Mouse (Mus musculus): ENCODE measurements around the gene Gm3099.
"Not testable (repeated sequence)": the region's sequence is repeated elsewhere in the genome, so short reads cannot be mapped to it uniquely, and the experiment has no call there.

Gm3099 gene

DNA sequence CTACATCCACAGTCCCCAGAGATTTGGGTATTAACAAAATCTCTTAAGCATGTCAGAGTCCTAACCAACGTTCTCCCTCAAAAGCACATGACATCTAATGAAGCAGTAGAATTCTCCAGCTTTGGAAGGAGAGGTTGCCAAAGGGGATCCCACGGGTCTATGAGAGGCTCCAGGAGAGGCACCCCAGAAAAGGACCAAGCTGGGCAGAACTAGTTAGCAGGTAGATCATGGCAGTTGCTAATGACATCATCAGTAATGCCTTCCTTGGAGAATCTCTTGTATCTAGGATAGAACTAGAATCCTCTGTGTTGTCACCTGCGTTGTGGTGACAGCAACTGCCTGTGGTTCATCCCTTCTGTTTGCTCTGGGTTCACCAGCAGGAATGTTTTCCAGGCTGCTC is at the start of gene Gm3099:
Gene Gm3099 (plus strand): TSS at position 301 of the 400 bp plus-strand sequence.
- not testable (repeated sequence) for DNase-seq

DNA sequence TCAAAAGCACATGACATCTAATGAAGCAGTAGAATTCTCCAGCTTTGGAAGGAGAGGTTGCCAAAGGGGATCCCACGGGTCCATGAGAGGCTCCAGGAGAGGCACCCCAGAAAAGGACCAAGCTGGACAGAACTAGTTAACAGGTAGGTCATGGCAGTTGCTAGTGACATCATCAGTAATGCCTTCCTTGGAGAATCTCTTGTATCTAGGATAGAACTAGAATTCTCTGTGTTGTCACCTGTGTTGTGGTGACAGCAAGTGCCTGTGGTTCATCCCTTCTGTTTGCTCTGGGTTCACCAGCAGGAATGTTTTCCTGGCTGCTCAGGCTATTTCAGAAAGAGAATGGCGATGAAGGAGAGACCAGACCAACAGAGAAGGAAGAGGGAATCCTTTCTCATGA is 34.9 kb upstream of the Gm3099 start, which contains the start of gene Gm3095:
Gene Gm3095 (plus strand): TSS at position 301 of the 400 bp plus-strand sequence.
- not testable (repeated sequence) for DNase-seq

DNA sequence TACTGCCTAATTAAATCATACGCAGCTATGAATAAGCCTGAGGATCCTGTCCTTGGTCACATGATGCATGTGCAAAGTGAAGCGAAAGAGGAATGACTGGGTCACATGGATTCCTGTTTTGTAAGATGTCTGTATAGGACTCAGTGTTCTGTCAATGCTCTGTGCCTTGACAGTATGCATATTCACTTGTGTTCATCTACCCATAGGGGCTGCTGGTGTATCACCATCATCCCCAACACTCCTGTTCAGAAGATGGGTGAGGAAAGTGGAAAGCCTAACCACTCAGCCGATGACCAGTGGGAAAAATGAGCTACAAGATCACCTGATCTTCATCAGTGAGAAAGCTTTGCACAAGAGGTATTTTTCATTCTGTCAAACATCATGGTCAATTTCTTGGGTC is 25.4 kb downstream of the Gm3099 start, which contains the start of gene Gm5796:
Gene Gm5796 (plus strand): TSS at position 301 of the 400 bp plus-strand sequence.
- not testable (repeated sequence) for DNase-seq

Data from right cerebral cortex, postnatal 14 days (tissue).